Mouse (Mus musculus): ENCODE measurements around the gene Mtus2.

GRCm38 (mm10) chr5:148115207-148115817 lies 158.2 kb downstream of the Mtus2 start:
- TF ChIP-seq CTCF (IDR thresholded peaks at IDR 0.05; ENCODE audit: low read depth, low read length) (no peak), POLR2A (IDR thresholded peaks at IDR 0.05; ENCODE audit: extremely low read depth, insufficient read depth, low read length) (no peak)
